Mouse (Mus musculus) megakaryocyte, embryonic 14.5 days (primary cell): ENCODE measurements around the gene Sox10. TPM values are rescaled to one million over a fixed set of nuclear protein-coding genes. Genes with fewer than 3 reads are reported as not detected.

Experiments
- H3K27me3 ChIP-seq: replicated peaks from 2 replicates; pipeline ENCODE3; 2012; ENCODE audit warnings: inconsistent platforms
- H3K36me3 ChIP-seq: replicated peaks from 2 replicates; pipeline ENCODE3; 2012; ENCODE audit warnings: low read length, inconsistent platforms, mixed read lengths
- H3K4me1 ChIP-seq: 2 replicates; pipeline ENCODE4 v1.6.1; 2012; ENCODE audit warnings: inconsistent platforms
- H3K4me3 ChIP-seq: replicated peaks from 2 replicates; pipeline ENCODE3; 2012; ENCODE audit warnings: moderate library complexity, mild to moderate bottlenecking, inconsistent platforms
- H3K9me3 ChIP-seq: 2 replicates; pipeline ENCODE4 v1.6.1; 2012; ENCODE audit warnings: inconsistent platforms
- FLI1 ChIP-seq: IDR thresholded peaks from 2 replicates; pipeline ENCODE4 v1.6.1; 2012; ENCODE audit warnings: low read length, inconsistent platforms, mixed read lengths
- GATA1 ChIP-seq: IDR thresholded peaks from 3 replicates; pipeline ENCODE4 v1.6.1; 2012; ENCODE audit warnings: mixed read lengths, low read length, inconsistent platforms, borderline replicate concordance
- polyA plus RNA-seq: library from polyadenylated mRNA; stranded (reverse); fragments of >175 nt; gene quantifications from 2 replicates; pipeline ENCODE4 v1.2.3, GENCODE M21; 2012; ENCODE audit warnings: low replicate concordance; ENCODE audit not compliant: insufficient read depth

Gene Sox10
- polyA plus RNA-seq, 1 experiment, result not detected

DNA sequence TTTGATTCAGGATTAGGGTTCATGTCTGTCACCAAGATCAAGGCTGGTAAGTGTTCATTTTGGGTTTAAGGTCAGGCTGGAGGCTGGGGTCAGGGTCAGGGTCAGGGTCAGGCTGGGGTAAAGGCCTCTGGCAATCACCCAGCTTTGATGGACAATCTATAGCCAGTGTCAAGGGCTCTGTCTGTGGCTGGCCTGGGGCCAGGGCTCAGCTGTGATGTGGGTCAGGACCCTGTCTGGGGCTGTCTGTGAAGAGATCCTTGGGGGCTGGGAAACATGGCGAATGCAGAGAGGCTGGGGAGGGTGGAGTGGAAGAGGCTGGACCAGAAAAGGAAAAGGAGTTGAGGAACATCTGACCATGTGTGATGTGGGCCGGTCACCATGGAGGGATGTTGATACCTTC, 29.9 kb upstream of the Sox10 start:
- H3K9me3 ChIP-seq, result peaks cover 15% of the 10 kb centered on the region
- H3K4me1 ChIP-seq, result peaks cover 19% of the 10 kb centered on the region
- H3K4me3 ChIP-seq, result no peak overlapping the region
- TF ChIP-seq GATA1 (no peak), FLI1 (no peak)
- peaks cover 63% of the 10 kb centered on the region for H3K27me3 ChIP-seq
- no peaks in the 10 kb centered on the region for H3K36me3 ChIP-seq

DNA sequence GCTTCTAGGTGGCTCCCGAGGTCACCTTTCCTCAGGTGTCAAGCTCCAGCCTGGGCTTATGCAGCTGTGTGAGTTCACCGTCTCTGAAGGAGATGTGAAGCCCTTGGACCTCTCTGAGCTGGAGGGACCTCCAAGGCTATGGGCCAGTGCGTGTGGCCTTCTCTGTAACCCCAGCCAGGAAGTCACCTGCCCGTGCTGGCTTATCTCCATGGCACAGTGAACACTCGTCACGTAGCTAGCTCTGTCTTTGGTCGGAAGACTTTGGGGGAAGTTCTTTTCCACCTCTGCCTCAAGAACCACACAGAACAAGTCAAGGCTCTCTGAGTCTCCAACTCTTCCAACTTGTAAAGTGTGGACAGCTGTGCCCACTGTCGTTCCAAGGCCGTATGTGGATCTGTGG, 29.0 kb upstream of the Sox10 start:
- Histone ChIP-seq H3K36me3 (no peaks in the 10 kb centered on the region), H3K9me3 (peaks cover 15% of the 10 kb centered on the region), H3K4me3 (no peak overlapping the region), H3K27me3 (peaks cover 58% of the 10 kb centered on the region), H3K4me1 (peaks cover 17% of the 10 kb centered on the region)
- no peak for TF ChIP-seq FLI1
- TF ChIP-seq GATA1, result no peak

DNA sequence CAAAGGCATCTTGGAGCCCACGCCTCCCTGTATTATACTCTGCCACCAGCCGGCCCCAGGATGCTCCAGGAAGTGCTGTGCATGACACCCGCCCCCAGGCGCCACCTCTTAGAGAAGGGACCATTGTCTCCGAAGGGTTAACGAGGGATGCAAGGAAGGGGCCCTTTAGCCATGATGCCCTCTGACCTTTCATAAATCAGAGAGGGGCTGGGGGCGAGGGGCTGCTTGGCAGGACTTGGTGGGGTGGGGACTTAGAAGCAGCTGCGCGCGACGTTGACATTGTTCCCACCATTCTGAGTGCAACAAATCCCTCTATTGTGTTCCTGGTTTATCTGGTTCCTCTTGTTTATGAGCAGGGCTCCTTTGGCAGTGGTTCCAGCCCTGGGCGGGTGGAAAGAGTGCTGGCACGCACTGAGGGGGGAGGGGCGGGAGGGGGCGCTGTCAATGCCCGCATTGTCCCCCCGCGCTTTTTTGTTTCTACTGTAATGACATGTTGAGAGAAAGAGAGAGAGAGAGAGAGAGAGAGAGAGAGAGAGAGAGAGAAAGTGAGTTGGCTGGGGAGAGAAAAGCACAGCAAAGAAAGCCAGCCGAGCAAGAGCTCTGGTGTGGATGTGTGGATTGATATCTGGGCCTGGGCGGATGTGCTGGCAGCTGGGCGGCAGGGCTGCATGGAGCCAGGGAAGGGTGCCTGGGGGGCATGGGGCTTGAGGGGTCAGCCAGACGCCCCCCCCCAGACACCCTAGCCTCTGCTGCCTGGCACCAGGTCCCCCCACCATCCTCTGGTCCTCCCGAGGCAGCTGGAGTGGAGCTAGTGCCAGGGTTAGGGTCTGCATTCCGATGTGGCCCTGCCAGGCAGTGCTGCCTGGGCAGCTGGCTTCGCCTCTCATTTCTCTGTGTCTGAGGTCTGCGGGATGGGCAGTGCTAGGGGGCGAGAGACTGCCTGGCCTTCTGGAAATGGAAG, 28.1 kb upstream of the Sox10 start:
- Histone ChIP-seq H3K4me3 (no peak overlapping the region), H3K9me3 (peaks cover 18% of the 10 kb centered on the region), H3K4me1 (peaks cover 11% of the 10 kb centered on the region; the same call in 1 of the 2 replicates), H3K36me3 (no peaks in the 10 kb centered on the region), H3K27me3 (peaks cover 50% of the 10 kb centered on the region)
- TF ChIP-seq FLI1, result no peak
- no peak for TF ChIP-seq GATA1

DNA sequence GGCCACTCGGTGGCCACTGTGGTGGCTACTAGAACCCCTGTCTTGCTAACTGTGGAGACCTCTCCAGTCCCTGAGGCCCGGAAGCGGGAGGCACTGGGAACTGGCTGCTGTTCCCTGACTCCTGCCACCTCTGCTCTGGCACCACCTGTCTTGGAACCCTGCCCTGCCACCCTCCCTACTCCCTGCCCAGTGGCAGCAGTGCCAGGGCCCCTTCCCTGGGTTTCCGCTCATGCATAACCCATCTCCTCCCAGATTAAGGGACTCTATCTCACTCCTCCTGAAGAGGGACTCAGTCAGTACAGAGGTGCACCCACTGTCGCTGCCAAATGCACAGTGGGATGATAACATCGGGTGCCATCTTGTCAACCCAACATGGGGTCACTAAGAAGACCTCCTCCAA, 27.4 kb upstream of the Sox10 start:
- Histone ChIP-seq H3K9me3 (peaks cover 18% of the 10 kb centered on the region), H3K36me3 (no peaks in the 10 kb centered on the region), H3K27me3 (peaks cover 48% of the 10 kb centered on the region), H3K4me3 (no peak overlapping the region), H3K4me1 (peaks cover 11% of the 10 kb centered on the region; the same call in 1 of the 2 replicates)
- no peak for TF ChIP-seq GATA1
- no peak for TF ChIP-seq FLI1

DNA sequence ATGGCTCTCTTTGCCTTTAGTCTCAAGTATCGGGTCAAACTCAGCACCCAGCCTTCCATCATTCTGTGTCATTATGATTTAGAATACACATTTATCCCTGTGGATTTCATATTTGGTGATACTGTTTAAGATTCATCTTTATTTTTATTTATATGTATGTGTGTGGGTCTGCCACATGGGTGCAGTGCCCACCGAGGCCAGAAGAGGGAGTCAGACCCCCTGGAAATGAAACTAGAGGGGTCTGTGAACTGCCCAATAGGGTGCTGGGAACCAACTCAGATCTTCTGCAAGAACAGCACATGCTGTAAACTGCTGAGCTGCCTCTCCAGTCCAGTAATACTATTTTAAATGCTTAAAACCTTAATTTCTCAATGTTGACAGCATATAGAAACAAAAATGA, 26.4 kb upstream of the Sox10 start:
- H3K4me1 ChIP-seq, result peaks cover 11% of the 10 kb centered on the region; the same call in 1 of the 2 replicates
- H3K9me3 ChIP-seq, result peaks cover 18% of the 10 kb centered on the region
- H3K4me3 ChIP-seq, result no peak overlapping the region
- no peaks in the 10 kb centered on the region for H3K36me3 ChIP-seq
- H3K27me3 ChIP-seq, result peaks cover 44% of the 10 kb centered on the region
- TF ChIP-seq GATA1 (no peak), FLI1 (no peak)

DNA sequence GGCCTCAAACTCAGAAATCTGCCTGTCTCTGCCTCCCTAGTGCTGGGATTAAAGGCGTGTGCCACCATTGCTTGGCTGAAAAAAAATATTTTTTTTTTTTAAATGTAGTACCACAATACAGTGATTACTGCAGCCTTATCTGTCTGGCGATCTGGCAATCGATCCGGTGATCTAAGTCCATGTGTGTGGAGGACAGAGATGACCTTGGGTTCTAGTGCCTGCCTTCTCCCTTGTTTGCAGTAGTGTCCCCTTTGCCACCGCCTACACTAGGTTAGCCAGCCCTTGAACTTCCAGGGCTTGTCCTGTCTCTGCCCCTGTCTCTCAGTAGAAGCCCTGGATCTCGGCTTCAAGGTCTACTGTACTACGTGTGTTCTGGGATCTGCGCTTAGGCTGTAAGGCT, 22.8 kb upstream of the Sox10 start:
- H3K27me3 ChIP-seq, result peaks cover 35% of the 10 kb centered on the region
- H3K4me1 ChIP-seq, result no peaks in the 10 kb centered on the region
- TF ChIP-seq FLI1, result no peak
- TF ChIP-seq GATA1, result no peak
- H3K9me3 ChIP-seq, result peaks cover 18% of the 10 kb centered on the region
- no peaks in the 10 kb centered on the region for H3K36me3 ChIP-seq
- no peak overlapping the region for H3K4me3 ChIP-seq

DNA sequence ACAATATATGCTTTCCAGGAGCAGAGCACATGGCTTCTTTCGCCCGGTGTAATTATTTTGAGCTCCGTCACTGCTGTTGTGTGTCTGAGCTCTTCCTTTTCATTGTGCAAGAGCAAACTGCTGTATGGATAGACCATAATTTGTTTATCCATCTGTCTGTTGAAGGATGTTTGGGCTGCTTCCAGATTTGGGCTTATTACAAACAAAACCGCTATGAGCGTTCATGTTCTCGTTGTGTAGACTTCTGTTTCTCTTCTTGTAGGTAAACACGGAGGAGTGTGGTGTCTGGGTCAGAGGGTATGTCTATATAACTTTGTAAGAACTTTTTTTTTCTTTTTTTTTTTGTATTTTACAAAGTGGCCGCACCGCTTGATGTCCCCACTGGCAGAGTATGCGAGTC, 20.2 kb upstream of the Sox10 start:
- no peaks in the 10 kb centered on the region for H3K36me3 ChIP-seq
- H3K4me1 ChIP-seq, result no peaks in the 10 kb centered on the region
- H3K9me3 ChIP-seq, result 0 out of 2 replicates have a peak, but pooled peaks cover 3% of the 10 kb centered on the region
- H3K27me3 ChIP-seq, result peaks cover 47% of the 10 kb centered on the region
- TF ChIP-seq FLI1 (no peak), GATA1 (no peak)
- H3K4me3 ChIP-seq, result no peak overlapping the region

DNA sequence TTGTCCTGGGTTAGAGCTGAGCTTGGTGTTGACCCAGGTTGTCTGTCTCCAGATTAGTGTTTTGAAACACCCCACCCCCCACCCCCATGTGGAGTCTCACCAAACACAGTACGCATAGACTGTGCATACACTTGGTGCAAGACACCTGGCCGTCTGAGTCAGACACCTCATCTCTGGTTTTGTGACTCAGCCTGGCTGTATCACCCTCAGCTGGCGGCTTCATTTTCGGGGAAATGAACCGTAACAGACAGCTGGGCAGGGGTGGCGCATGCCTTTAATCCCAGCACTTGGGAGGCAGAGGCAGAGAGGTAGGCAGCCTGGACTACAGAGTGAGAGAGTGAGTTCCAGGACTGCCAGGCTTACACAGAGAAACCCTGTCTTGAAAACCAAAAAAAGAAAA, 11.9 kb upstream of the Sox10 start:
- Histone ChIP-seq H3K4me3 (no peak overlapping the region), H3K27me3 (peaks cover 74% of the 10 kb centered on the region), H3K36me3 (no peaks in the 10 kb centered on the region), H3K4me1 (peaks cover 21% of the 10 kb centered on the region), H3K9me3 (no peaks in the 10 kb centered on the region)
- TF ChIP-seq FLI1 (no peak), GATA1 (no peak)

DNA sequence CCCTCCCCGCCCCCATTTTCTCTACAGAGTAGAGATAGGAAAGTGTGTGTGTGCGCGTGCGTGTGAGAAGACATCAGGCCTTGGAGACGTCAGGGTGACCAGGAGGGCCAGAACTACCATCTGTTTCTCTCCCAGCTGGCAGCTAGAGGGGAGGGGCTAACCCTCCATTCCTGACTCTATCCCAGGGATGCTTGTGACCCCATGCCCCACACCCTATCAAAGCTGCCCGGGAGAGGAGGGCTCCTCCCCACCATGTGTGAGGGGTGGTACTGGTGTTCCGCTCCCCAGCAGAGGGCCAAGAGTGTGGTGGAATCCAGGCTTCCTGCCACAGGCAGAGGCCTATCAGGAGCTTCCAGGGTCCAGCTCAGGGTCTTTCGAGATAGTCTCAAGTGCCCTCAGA, 1.7 kb upstream of the Sox10 start:
- Histone ChIP-seq H3K36me3 (no peaks in the 10 kb centered on the region), H3K4me3 (no peak overlapping the region), H3K4me1 (peaks cover 14% of the 10 kb centered on the region), H3K9me3 (no peaks in the 10 kb centered on the region), H3K27me3 (peaks cover 92% of the 10 kb centered on the region)
- TF ChIP-seq FLI1 (no peak), GATA1 (no peak)

DNA sequence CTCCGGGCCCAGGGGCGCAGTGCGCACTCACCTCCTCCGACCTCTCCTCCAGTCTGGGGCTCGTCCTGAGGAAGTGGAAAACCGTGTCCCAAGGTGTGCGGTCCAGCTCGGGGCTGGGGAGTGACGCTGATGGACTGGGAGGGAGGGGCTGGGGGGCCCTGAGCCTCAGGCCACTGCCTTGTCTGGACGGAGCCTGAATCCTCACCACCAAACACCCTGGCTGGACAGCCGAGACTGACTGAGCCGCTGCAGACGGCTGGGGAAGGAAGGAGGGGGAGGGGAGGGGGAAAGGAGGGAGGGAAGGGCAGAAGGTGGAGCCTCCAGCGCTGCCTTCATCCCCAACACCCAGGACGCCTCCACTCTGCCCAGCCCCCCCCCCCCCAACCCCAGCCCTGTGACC, 789 bp downstream of the Sox10 start:
- TF ChIP-seq GATA1 (no peak), FLI1 (no peak)

DNA sequence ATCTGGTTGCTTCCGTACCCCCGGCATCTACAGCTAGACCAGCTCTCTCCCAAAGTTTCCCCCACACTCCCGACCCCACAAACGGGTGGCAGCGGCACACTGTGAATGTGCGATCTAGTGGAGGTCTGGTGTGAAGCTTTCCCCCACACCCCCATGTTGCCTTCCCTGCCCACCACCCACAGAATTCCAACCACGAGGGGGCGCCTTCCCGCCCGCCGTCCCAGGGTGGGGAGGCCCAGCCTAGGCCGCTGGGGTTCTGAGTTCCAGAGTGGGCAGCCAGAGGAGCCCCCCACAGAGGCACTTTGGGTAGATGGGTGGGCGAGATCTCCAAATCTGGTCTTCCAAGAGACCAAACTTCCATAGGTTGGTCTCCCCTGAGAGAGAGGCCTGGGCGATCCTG, 2.2 kb downstream of the Sox10 start:
- Histone ChIP-seq H3K4me1 (peaks cover 12% of the 10 kb centered on the region), H3K27me3 (peaks cover 99% of the 10 kb centered on the region), H3K4me3 (no peak overlapping the region), H3K9me3 (no peaks in the 10 kb centered on the region), H3K36me3 (no peaks in the 10 kb centered on the region)
- no peak for TF ChIP-seq GATA1
- TF ChIP-seq FLI1, result no peak

More for the DNA sequence above, 789 bp downstream of the Sox10 start:
- no peaks in the 10 kb centered on the region for H3K9me3 ChIP-seq
- H3K4me1 ChIP-seq, result peaks cover 12% of the 10 kb centered on the region
- H3K36me3 ChIP-seq, result no peaks in the 10 kb centered on the region
- H3K27me3 ChIP-seq, result peaks cover 99% of the 10 kb centered on the region
- H3K4me3 ChIP-seq, result no peak overlapping the region
